Mouse (Mus musculus): ENCODE measurements around the gene Nhlh2. TPM values are rescaled to one million over a fixed set of nuclear protein-coding genes. Genes with fewer than 3 reads are reported as not detected.
A peak's percentile ranks its signal among the peaks of the same experiment; 100 is the strongest.

The Nhlh2 gene
- polyA plus RNA-seq, 1 experiment from 2014 or later = 44.9 TPM

DNA sequence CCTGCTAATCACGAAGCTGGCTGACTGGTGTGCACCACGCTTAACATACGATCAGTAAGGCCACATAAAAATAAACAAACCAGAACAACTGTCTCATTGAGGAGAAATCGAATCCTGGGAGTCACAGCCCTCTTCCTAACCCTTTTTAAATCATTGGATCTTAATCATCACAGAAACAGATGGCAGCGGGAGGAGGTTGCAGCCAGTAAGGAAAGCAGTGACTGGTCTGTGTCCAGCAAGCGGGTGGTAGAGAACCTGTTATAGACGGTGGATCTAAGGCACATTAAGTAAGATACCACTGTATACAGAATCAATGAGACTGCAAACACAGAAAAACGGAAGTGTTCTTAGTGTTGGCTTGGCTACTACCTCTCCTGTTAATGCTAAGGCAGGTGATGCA is 24.2 kb upstream of the Nhlh2 start:
- no peaks in the 10 kb centered on the region for H3K4me1 ChIP-seq (replicated peaks; ENCODE audit: control insufficient read depth, insufficient read depth, low read length)
- no peak overlapping the region for H3K9ac ChIP-seq (ENCODE audit: low read length)
- DNase-seq (ENCODE audit: low spot score) = no peak
- no peaks in the 10 kb centered on the region for H3K27me3 ChIP-seq (ENCODE audit: control insufficient read depth, insufficient read depth, low read length)
- H3K36me3 ChIP-seq (ENCODE audit: control insufficient read depth, insufficient read depth, low read length) = no peaks in the 10 kb centered on the region
- no peak for ATAC-seq (replicated peaks; ENCODE audit: low FRiP score)
- no peaks in the 10 kb centered on the region for H3K9me3 ChIP-seq (ENCODE audit: control insufficient read depth, low read length)
- no peak overlapping the region for H3K4me3 ChIP-seq (ENCODE audit: low read depth, low read length)
- H3K4me2 ChIP-seq (ENCODE audit: low read depth, low read length, severe bottlenecking) = no peak overlapping the region
- no peak overlapping the region for H3K27ac ChIP-seq (ENCODE audit: low read depth, low read length)
- WGBS = 83% methylated on average over 8 of the region's 8 CpGs

DNA sequence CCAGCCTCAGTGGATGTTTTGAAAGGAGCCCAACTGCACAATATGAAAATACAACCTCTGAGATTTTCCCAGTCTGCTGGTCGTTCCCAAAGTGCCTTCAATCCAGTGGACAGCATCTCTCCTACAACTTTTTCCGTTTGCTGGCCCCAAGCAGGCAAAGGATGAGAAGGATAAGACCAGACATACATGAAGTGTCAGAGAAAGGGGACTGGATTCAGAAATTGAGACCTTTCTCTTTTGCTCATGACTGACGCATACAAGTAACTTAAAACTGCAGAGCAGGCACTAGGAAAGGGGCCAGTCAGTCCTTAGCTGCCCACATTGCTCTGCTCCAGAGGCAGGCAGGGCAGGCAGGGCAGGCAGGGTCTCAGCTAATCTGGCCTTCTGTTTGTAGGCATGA is 19.7 kb upstream of the Nhlh2 start:
- no peak for DNase-seq (ENCODE audit: low spot score)
- Histone ChIP-seq H3K27ac (ENCODE audit: low read depth, low read length) (no peak overlapping the region), H3K36me3 (ENCODE audit: control insufficient read depth, insufficient read depth, low read length) (no peaks in the 10 kb centered on the region), H3K4me2 (ENCODE audit: low read depth, low read length, severe bottlenecking) (no peak overlapping the region), H3K9me3 (ENCODE audit: control insufficient read depth, low read length) (no peaks in the 10 kb centered on the region), H3K4me1 (replicated peaks; ENCODE audit: control insufficient read depth, insufficient read depth, low read length) (no peaks in the 10 kb centered on the region), H3K9ac (ENCODE audit: low read length) (no peak overlapping the region), H3K27me3 (ENCODE audit: control insufficient read depth, insufficient read depth, low read length) (no peaks in the 10 kb centered on the region), H3K4me3 (ENCODE audit: low read depth, low read length) (no peak overlapping the region)
- WGBS = 80% methylated on average over 3 of the region's 3 CpGs
- ATAC-seq (replicated peaks; ENCODE audit: low FRiP score) = no peak

DNA sequence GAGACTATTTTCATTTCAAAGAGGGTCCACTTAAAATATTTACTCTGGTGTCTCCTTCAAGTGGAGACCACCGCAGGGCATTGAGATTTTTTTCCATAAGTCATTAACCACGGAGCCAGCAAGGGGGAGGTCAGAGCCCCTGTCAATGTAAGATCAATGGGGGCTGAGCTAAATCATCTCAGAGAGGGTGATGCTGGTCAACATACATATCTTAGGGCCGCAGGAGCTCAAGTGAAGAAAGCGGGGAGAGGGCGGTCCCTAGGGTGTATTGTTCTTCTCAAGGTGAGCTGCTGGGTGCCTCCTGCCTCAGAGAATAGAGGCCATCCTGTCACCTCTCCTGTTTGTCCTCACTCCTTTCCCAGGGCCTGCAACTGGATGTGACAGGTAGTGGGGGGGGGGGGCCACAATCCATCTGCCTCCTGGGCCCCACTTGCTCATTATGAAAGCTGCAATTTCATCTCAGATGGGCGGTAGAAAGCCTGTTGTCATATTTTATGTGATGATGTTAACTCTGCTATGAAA is 18.8 kb upstream of the Nhlh2 start:
- H3K4me2 ChIP-seq (ENCODE audit: low read depth, low read length, severe bottlenecking) = no peak overlapping the region
- no peak overlapping the region for H3K4me3 ChIP-seq (ENCODE audit: low read depth, low read length)
- no peak for DNase-seq (ENCODE audit: low spot score)
- H3K9ac ChIP-seq (ENCODE audit: low read length) = no peak overlapping the region
- no peak overlapping the region for H3K27ac ChIP-seq (ENCODE audit: low read depth, low read length)
- no peaks in the 10 kb centered on the region for H3K9me3 ChIP-seq (ENCODE audit: control insufficient read depth, low read length)
- no peaks in the 10 kb centered on the region for H3K27me3 ChIP-seq (ENCODE audit: control insufficient read depth, insufficient read depth, low read length)
- no peaks in the 10 kb centered on the region for H3K36me3 ChIP-seq (ENCODE audit: control insufficient read depth, insufficient read depth, low read length)
- 50% methylated on average over 6 of the region's 6 CpGs for WGBS
- no peak for ATAC-seq (replicated peaks; ENCODE audit: low FRiP score)
- no peaks in the 10 kb centered on the region for H3K4me1 ChIP-seq (replicated peaks; ENCODE audit: control insufficient read depth, insufficient read depth, low read length)

DNA sequence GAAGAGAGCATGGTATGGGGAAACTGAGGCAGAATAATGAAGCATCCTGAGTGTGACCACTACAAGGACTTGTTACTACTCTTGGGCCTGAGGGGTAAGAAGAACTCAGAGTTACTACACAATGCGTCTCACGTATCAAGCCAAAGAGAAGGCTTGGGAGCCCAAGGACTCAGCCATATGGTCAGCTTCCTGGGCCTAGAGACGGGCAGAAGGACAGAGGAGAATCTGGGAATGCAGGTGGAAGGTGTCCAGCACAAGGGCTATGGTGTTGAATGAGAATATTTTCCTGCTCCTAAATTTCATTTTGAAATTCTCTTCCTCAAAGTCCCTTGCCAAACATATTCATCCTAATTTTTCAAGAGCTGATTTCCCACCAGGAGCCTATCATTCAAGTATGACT is 12.0 kb upstream of the Nhlh2 start:
- Histone ChIP-seq H3K4me3 (ENCODE audit: low read depth, low read length) (no peak overlapping the region), H3K9ac (ENCODE audit: low read length) (no peak overlapping the region), H3K27me3 (ENCODE audit: control insufficient read depth, insufficient read depth, low read length) (no peaks in the 10 kb centered on the region), H3K9me3 (ENCODE audit: control insufficient read depth, low read length) (no peaks in the 10 kb centered on the region), H3K27ac (ENCODE audit: low read depth, low read length) (no peak overlapping the region), H3K4me2 (ENCODE audit: low read depth, low read length, severe bottlenecking) (no peak overlapping the region), H3K4me1 (replicated peaks; ENCODE audit: control insufficient read depth, insufficient read depth, low read length) (no peaks in the 10 kb centered on the region), H3K36me3 (ENCODE audit: control insufficient read depth, insufficient read depth, low read length) (no peaks in the 10 kb centered on the region)
- DNase-seq (ENCODE audit: low spot score) (no peak), ATAC-seq (replicated peaks; ENCODE audit: low FRiP score) (no peak)
- 94% methylated on average over 3 of the region's 3 CpGs for WGBS

DNA sequence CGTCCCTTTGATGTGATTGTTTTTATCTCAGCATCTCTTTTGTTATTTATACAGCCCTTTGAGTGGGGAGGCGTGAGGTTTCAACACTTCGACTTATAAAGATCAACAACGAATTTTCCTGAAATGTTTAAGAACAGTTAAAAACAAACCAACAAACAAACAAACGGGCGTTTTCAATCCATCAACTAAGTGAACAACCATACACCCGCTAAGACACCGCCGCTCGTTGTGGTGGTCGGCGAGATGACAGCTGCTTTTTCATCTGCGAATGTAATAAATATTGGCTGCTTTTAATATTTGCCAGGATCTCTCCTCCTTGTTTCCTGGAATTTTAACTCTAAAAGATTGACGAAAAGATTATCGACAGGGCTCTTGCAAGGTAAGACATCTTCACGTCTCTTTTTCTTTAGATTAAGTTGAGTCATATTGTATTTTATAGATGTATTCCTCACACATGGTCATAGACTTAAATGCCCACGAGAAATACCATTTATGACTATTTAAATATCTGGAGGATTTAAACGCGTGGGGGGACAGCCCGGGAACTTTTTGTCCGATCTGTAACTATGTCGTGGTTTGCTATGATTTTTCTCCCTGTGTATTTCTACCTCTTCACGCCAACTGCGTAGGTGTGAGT is 923 bp downstream of the Nhlh2 start:
- H3K9ac ChIP-seq (ENCODE audit: low read length) = peak overlapping the region; percentile 66
- ATAC-seq (replicated peaks; ENCODE audit: low FRiP score) = no peak
- H3K27me3 ChIP-seq (ENCODE audit: control insufficient read depth, insufficient read depth, low read length) = peaks cover 41% of the 10 kb centered on the region
- no peak overlapping the region for H3K4me2 ChIP-seq (ENCODE audit: low read depth, low read length, severe bottlenecking)
- peak overlapping the region; percentile 39 for H3K4me3 ChIP-seq (ENCODE audit: low read depth, low read length)
- WGBS = 2% methylated on average over 24 of the region's 24 CpGs
- no peaks in the 10 kb centered on the region for H3K9me3 ChIP-seq (ENCODE audit: control insufficient read depth, low read length)
- peak overlapping the region; percentile 75 for H3K27ac ChIP-seq (ENCODE audit: low read depth, low read length)
- DNase-seq (ENCODE audit: low spot score) = no peak
- peaks cover 10% of the 10 kb centered on the region; the same call in 1 of the 2 replicates for H3K4me1 ChIP-seq (replicated peaks; ENCODE audit: control insufficient read depth, insufficient read depth, low read length)
- no peaks in the 10 kb centered on the region for H3K36me3 ChIP-seq (ENCODE audit: control insufficient read depth, insufficient read depth, low read length)

DNA sequence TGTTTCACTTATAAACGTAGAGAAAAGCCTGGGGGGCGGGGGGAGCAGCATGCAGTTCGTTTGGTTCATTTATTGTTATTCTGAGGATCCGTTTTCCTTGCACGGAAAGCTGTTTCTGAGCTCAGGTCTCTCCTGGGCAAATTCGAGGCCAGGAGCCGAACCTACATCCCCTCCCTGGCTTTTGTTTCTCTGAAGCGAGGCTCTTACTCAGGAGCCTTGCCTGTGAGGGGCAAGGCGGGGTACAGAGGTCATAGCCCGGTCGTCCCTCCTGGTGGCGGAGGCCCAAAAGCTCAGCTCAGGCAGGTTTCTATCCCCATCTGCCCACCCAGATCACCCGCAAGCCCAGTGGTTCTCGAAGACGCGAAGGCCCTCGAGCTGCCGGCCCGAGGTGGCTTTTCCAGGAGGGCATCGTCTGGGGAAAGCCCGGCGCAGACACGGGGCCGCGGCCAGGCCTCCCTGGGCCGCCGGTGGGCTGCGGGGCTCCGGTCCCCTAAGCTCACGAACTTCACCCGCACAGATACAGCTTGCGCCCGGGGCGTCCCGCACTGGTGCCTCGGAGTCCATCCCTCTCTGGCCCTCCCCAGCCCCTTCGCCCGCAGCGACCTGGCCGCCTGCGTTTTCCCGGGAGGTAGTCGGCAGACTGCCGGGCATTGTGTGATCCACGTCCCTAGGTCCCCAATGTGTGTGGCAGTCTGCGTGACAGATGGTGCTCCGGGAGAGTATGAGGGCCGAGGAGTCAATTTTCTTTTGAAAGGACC is 1.6 kb downstream of the Nhlh2 start:
- DNase-seq (ENCODE audit: low spot score) = peak; percentile 71
- Histone ChIP-seq H3K4me2 (ENCODE audit: low read depth, low read length, severe bottlenecking) (peak overlapping the region; percentile 54), H3K4me1 (replicated peaks; ENCODE audit: control insufficient read depth, insufficient read depth, low read length) (peaks cover 10% of the 10 kb centered on the region; the same call in 1 of the 2 replicates), H3K27ac (ENCODE audit: low read depth, low read length) (peak overlapping the region; percentile 75), H3K36me3 (ENCODE audit: control insufficient read depth, insufficient read depth, low read length) (no peaks in the 10 kb centered on the region), H3K9me3 (ENCODE audit: control insufficient read depth, low read length) (no peaks in the 10 kb centered on the region), H3K9ac (ENCODE audit: low read length) (peak overlapping the region; percentile 66), H3K27me3 (ENCODE audit: control insufficient read depth, insufficient read depth, low read length) (peaks cover 43% of the 10 kb centered on the region), H3K4me3 (ENCODE audit: low read depth, low read length) (peak overlapping the region; percentile 39)
- under 1% methylated on average over 48 of the region's 48 CpGs for WGBS
- ATAC-seq (replicated peaks; ENCODE audit: low FRiP score) = peak; percentile 64

DNA sequence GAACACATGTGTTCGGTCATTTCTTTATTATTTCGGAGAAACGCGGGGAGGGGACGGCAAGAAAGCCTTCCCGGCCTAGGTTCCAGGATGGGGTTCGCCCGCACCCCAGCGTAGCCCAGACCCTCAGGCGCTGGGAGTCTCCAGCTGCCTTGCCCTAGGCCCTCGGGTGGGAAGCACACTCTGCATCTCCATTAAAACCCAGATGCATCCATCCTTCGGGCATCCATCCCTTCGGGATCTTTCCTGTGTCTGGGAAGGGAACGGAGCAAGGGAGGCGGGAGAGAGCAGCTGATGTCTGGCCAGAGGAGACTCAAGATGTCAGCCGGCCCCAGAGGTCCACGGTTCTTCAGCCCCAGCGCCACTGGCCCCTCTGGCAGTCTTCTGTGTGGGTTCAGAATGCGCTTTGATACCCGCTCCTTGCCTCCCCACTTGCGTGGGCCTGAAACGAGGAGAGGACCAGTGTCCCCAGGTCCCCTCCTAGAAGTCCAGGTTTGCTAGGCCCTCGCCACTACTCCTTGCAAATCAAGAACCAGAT is 2.3 kb downstream of the Nhlh2 start:
- ATAC-seq (replicated peaks; ENCODE audit: low FRiP score) = peak; percentile 63
- 2% methylated on average over 23 of the region's 23 CpGs for WGBS

DNA sequence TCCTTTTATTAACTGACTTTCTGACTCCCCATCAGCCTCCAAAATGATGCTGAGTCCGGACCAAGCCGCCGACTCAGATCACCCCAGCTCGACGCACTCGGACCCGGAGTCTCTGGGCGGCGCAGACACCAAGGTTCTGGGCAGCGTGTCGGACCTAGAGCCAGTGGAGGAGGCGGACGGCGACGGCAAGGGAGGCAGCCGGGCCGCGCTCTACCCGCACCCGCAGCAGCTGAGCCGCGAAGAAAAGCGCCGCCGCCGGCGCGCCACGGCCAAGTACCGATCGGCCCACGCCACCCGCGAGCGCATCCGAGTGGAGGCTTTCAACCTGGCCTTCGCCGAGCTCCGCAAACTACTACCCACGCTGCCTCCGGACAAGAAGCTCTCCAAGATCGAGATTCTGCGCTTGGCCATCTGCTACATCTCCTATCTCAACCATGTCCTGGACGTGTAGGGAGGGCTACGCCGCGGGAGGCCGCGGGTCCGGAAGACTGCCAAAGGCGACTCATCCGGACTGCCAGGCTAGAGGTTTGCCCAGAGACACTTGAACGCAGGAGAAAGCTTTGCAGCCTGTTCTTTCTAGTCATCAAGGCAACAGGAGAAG is 2.8 kb downstream of the Nhlh2 start:
- Histone ChIP-seq H3K4me2 (ENCODE audit: low read depth, low read length, severe bottlenecking) (peak overlapping the region; percentile 54), H3K9me3 (ENCODE audit: control insufficient read depth, low read length) (no peaks in the 10 kb centered on the region), H3K4me1 (replicated peaks; ENCODE audit: control insufficient read depth, insufficient read depth, low read length) (peaks cover 10% of the 10 kb centered on the region; the same call in 1 of the 2 replicates), H3K4me3 (ENCODE audit: low read depth, low read length) (peak overlapping the region; percentile 39), H3K36me3 (ENCODE audit: control insufficient read depth, insufficient read depth, low read length) (no peaks in the 10 kb centered on the region), H3K9ac (ENCODE audit: low read length) (peak overlapping the region; percentile 66), H3K27me3 (ENCODE audit: control insufficient read depth, insufficient read depth, low read length) (peaks cover 45% of the 10 kb centered on the region), H3K27ac (ENCODE audit: low read depth, low read length) (peak overlapping the region; percentile 75)
- DNase-seq (ENCODE audit: low spot score) = peak; percentile 71
- ATAC-seq (replicated peaks; ENCODE audit: low FRiP score) = no peak
- WGBS = under 1% methylated on average over 53 of the region's 53 CpGs

More for the DNA sequence above, 2.3 kb downstream of the Nhlh2 start:
- no peaks in the 10 kb centered on the region for H3K36me3 ChIP-seq (ENCODE audit: control insufficient read depth, insufficient read depth, low read length)
- peak overlapping the region; percentile 39 for H3K4me3 ChIP-seq (ENCODE audit: low read depth, low read length)
- peak overlapping the region; percentile 75 for H3K27ac ChIP-seq (ENCODE audit: low read depth, low read length)
- H3K4me1 ChIP-seq (replicated peaks; ENCODE audit: control insufficient read depth, insufficient read depth, low read length) = peaks cover 10% of the 10 kb centered on the region; the same call in 1 of the 2 replicates
- peaks cover 45% of the 10 kb centered on the region for H3K27me3 ChIP-seq (ENCODE audit: control insufficient read depth, insufficient read depth, low read length)
- peak overlapping the region; percentile 54 for H3K4me2 ChIP-seq (ENCODE audit: low read depth, low read length, severe bottlenecking)
- DNase-seq (ENCODE audit: low spot score) = peak; percentile 73
- no peaks in the 10 kb centered on the region for H3K9me3 ChIP-seq (ENCODE audit: control insufficient read depth, low read length)
- peak overlapping the region; percentile 66 for H3K9ac ChIP-seq (ENCODE audit: low read length)
